Mouse (Mus musculus): ENCODE results near the gene Mx1. TPM values are rescaled to one million over a fixed set of nuclear protein-coding genes. Genes with fewer than 3 reads are reported as not detected.

Gene Mx1
- total and polyA plus RNA-seq, 3 experiments, result 0.27 to 0.42 TPM; not detected in 1

GRCm38 (mm10) chr16:97402213-97402785 is 60.4 kb downstream of the Mx1 start:
- Histone ChIP-seq H3K9ac (ENCODE audit: control insufficient read depth, low read depth, low read length, poor library complexity, severe bottlenecking) (no peak overlapping the region), H3K4me1 (ENCODE audit: control insufficient read depth in 1 of 2, insufficient read depth in 2 of 2, low read length in 2 of 2) (no peaks in the 10 kb centered on the region), H3K27ac (ENCODE audit: control insufficient read depth, low read depth, low read length) (no peak overlapping the region), H3K9me3 (replicated peaks; ENCODE audit: insufficient read depth, low read length) (no peaks in the 10 kb centered on the region), H3K27me3 (ENCODE audit: control insufficient read depth in 1 of 2, insufficient read depth in 2 of 2, low read length in 2 of 2) (no peaks in the 10 kb centered on the region; a peak in 1 of 4 replicates), H3K79me2 (ENCODE audit: control insufficient read depth, insufficient read depth, low read length, poor library complexity) (no peaks in the 10 kb centered on the region), H3K36me3 (ENCODE audit: control insufficient read depth in 1 of 2, insufficient read depth in 2 of 2, low read length in 2 of 2) (no peaks in the 10 kb centered on the region), H3K4me3 (ENCODE audit: control insufficient read depth in 1 of 2, insufficient read depth in 1 of 2, low read depth in 2 of 2, low read length in 2 of 2) (no peak overlapping the region)
- TF ChIP-seq JUND (IDR thresholded peaks at IDR 0.05; ENCODE audit: low read depth, low read length), result no peak
- TF ChIP-seq TAL1 (IDR thresholded peaks at IDR 0.05; ENCODE audit: low read length), result no peak
- no peak for TF ChIP-seq MAZ (IDR thresholded peaks at IDR 0.05; ENCODE audit: low read depth, low read length)
- TF ChIP-seq TBP (IDR thresholded peaks at IDR 0.05; ENCODE audit: low read depth, low read length), result no peak
- TF ChIP-seq ZNF384 (IDR thresholded peaks at IDR 0.05; ENCODE audit: low read depth, low read length), result no peak
- no peak for TF ChIP-seq E2F4 (IDR thresholded peaks at IDR 0.05; ENCODE audit: borderline replicate concordance, low read depth, low read length)
- no peak for TF ChIP-seq MXI1 (IDR thresholded peaks at IDR 0.05; ENCODE audit: low read depth, low read length)
- no peak for TF ChIP-seq EP300 (IDR thresholded peaks at IDR 0.05; ENCODE audit: low read depth in 1 of 2, low read length in 2 of 2)
- TF ChIP-seq TCF12 (IDR thresholded peaks at IDR 0.05; ENCODE audit: low read depth, low read length), result no peak
- TF ChIP-seq ZKSCAN1 (IDR thresholded peaks at IDR 0.05; ENCODE audit: low read depth, low read length), result no peak
- TF ChIP-seq UBTF (IDR thresholded peaks at IDR 0.05; ENCODE audit: borderline replicate concordance, insufficient read depth, low read depth, low read length), result no peak
- TF ChIP-seq NRF1 (IDR thresholded peaks at IDR 0.05; ENCODE audit: insufficient read depth, low read depth, low read length, poor library complexity, severe bottlenecking), result no peak
- TF ChIP-seq RCOR1 (IDR thresholded peaks at IDR 0.05; ENCODE audit: low read depth, low read length), result no peak
- no peak for TF ChIP-seq SIN3A (IDR thresholded peaks at IDR 0.05; ENCODE audit: low read length)
- no peak for TF ChIP-seq USF2 (IDR thresholded peaks at IDR 0.05; ENCODE audit: borderline replicate concordance in 1 of 2, insufficient read depth in 1 of 2, low read depth in 1 of 2, low read length in 2 of 2)
- TF ChIP-seq RAD21 (IDR thresholded peaks at IDR 0.05; ENCODE audit: low read depth, low read length), result no peak
- TF ChIP-seq POLR2AphosphoS2 (IDR thresholded peaks at IDR 0.05; ENCODE audit: low read length), result no peak
- no peak for DNase-seq (ENCODE audit: low read depth, low spot score)

- no peaks in the 10 kb centered on the region; a peak in 1 of 4 replicates for H3K27me3 ChIP-seq (ENCODE audit: control insufficient read depth in 1 of 2, insufficient read depth in 2 of 2, low read length in 2 of 2)
- H3K79me2 ChIP-seq (ENCODE audit: control insufficient read depth, insufficient read depth, low read length, poor library complexity), result no peaks in the 10 kb centered on the region
- H3K4me3 ChIP-seq (ENCODE audit: control insufficient read depth in 1 of 2, insufficient read depth in 1 of 2, low read depth in 2 of 2, low read length in 2 of 2), result no peak overlapping the region
- TF ChIP-seq KAT2A (conservative IDR thresholded peaks at IDR 0.05; ENCODE audit: low read depth, low read length) (no peak), UBTF (IDR thresholded peaks at IDR 0.05; ENCODE audit: borderline replicate concordance, insufficient read depth, low read depth, low read length) (no peak), NRF1 (IDR thresholded peaks at IDR 0.05; ENCODE audit: insufficient read depth, low read depth, low read length, poor library complexity, severe bottlenecking) (no peak)
- no peaks in the 10 kb centered on the region for H3K36me3 ChIP-seq (ENCODE audit: control insufficient read depth in 1 of 2, insufficient read depth in 2 of 2, low read length in 2 of 2)
- no peak overlapping the region for H3K9ac ChIP-seq (ENCODE audit: control insufficient read depth, low read depth, low read length, poor library complexity, severe bottlenecking)
- H3K9me3 ChIP-seq (replicated peaks; ENCODE audit: insufficient read depth, low read length), result no peaks in the 10 kb centered on the region
- DNase-seq (ENCODE audit: low read depth, low spot score), result no peak
- H3K4me1 ChIP-seq (ENCODE audit: control insufficient read depth in 1 of 2, insufficient read depth in 2 of 2, low read length in 2 of 2), result no peaks in the 10 kb centered on the region
- H3K27ac ChIP-seq (ENCODE audit: control insufficient read depth, low read depth, low read length), result no peak overlapping the region
These were observed 61.0 kb downstream of the Mx1 start for GRCm38 (mm10) chr16:97401741-97402140.
